Mouse (Mus musculus): ENCODE measurements around the gene Cln3.

DNA sequence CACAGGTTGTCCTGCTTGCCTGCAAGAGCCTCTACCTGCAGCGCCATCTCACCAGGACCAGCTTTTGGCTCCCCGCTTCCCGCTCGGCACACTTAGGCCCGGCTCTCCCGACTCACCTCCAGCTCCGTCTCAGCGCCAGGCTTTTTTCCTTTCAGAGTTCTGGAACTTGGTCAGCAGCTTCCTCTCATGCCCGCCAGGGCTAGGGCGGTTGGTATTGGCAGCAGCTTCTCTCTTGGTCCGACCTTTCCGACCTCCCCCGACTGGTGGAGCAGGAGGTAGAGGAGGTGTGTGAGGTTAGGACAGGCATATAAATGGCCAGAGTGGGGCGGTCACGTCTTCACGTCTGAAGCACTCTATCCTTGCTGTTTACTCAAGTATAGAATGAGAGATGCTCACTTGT lies 39.2 kb upstream of the Cln3 start:
- TF ChIP-seq CTCF (IDR thresholded peaks at IDR 0.05 in 2 of 3, conservative IDR thresholded peaks at IDR 0.05 in 1 of 3; ENCODE audit: control insufficient read depth in 1 of 3, insufficient read depth in 1 of 3, low read depth in 2 of 3, low read length in 3 of 3, poor library complexity in 1 of 3, severe bottlenecking in 1 of 3) = no peak
- no peak for TF ChIP-seq ZNF384 (IDR thresholded peaks at IDR 0.05; ENCODE audit: low read depth, low read length)
- no peak for TF ChIP-seq POLR2A (IDR thresholded peaks at IDR 0.05; ENCODE audit: control insufficient read depth in 1 of 2, insufficient read depth in 1 of 2, low read depth in 1 of 2, low read length in 2 of 2, poor library complexity in 1 of 2)
- no peak for TF ChIP-seq ELF1 (IDR thresholded peaks at IDR 0.05; ENCODE audit: low read depth, low read length)
- TF ChIP-seq USF1 (IDR thresholded peaks at IDR 0.05; ENCODE audit: low read depth, low read length) = no peak

All from MEL (cell line).